Mouse (Mus musculus) C2C12 (cell line): ENCODE measurements at regions not wholly inside any gene's neighbourhood (a gene's known extent, or its start where the extent isn't known, plus 50 kb on each side); places are given as distances from the start of the nearest gene placed in this dataset.

Source experiments
- H3K27me3 ChIP-seq: one replicate; pipeline ENCODE4 v1.6.1; 2011; ENCODE audit not compliant: control insufficient read depth, insufficient read depth, insufficient read length
- H3K36me3 ChIP-seq: one replicate; pipeline ENCODE4 v1.6.1; 2011; ENCODE audit not compliant: control insufficient read depth, insufficient read depth
- H3K4me3 ChIP-seq: one replicate; pipeline ENCODE4 v1.5.1; 2011; ENCODE audit warnings: mild to moderate bottlenecking, control low read depth; ENCODE audit not compliant: poor library complexity, insufficient read depth, severe bottlenecking
- H3K79me2 ChIP-seq: one replicate; pipeline ENCODE4 v1.6.1; 2011; ENCODE audit not compliant: control insufficient read depth, insufficient read depth
- H3K79me3 ChIP-seq: one replicate; pipeline ENCODE4 v1.6.1; 2011; ENCODE audit warnings: low read depth, control low read depth
- H3ac ChIP-seq: one replicate; pipeline ENCODE3; 2011; ENCODE audit warnings: low read depth; ENCODE audit not compliant: control insufficient read depth, insufficient read length
- CEBPB ChIP-seq: IDR thresholded peaks from one replicate; pipeline ENCODE4 v1.6.1; 2011; ENCODE audit warnings: low read depth, mild to moderate bottlenecking, control low read depth, moderate library complexity
- CTCF ChIP-seq: IDR thresholded peaks from one replicate; pipeline ENCODE4 v1.5.1; 2011; ENCODE audit not compliant: control insufficient read depth, insufficient read depth, insufficient read length
- FOSL1 ChIP-seq: IDR thresholded peaks from one replicate; pipeline ENCODE4 v1.8.0; 2011; ENCODE audit warnings: mild to moderate bottlenecking, low read length; ENCODE audit not compliant: poor library complexity, insufficient read depth, severe bottlenecking
- MAX ChIP-seq: IDR thresholded peaks from one replicate; pipeline ENCODE4 v1.6.1; 2011; ENCODE audit warnings: mild to moderate bottlenecking, control low read depth
- MYOD1 ChIP-seq: IDR thresholded peaks from one replicate; pipeline ENCODE4 v1.6.1; 2011; ENCODE audit warnings: low read depth; ENCODE audit not compliant: control insufficient read depth, insufficient read length
- MYOG ChIP-seq: IDR thresholded peaks from one replicate; pipeline ENCODE4 v1.6.1; 2011; ENCODE audit not compliant: control insufficient read depth, insufficient read length; ENCODE audit errors: extremely low read depth
- USF1 ChIP-seq: IDR thresholded peaks from one replicate; pipeline ENCODE4 v1.6.1; 2011; ENCODE audit warnings: low read depth, mild to moderate bottlenecking, control low read depth, moderate library complexity

DNA sequence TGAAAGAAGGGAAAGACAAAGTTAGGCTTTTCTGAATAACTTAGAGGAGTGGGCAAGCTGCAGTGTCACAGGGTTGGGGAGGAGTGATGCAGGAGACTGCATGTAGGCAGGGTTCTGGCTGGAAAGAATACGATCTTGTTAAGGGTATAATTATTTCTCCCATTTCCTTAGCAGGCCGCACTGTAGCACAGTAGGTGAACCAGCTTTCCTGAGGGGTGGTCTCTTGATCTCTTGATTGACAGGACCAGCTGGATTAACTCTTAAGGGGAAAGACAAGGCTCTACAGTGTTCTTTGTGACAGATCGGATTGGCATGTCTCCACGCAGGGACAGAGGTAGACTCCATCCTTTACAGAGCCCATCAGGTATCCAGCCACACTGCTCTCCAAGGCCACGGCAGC, 54.5 kb upstream of the Meis1 start:
- Histone ChIP-seq H3K79me3 (no peaks in the 10 kb centered on the region), H3K79me2 (no peaks in the 10 kb centered on the region), H3K4me3 (no peak overlapping the region), H3ac (no peak overlapping the region), H3K36me3 (no peaks in the 10 kb centered on the region), H3K27me3 (no peaks in the 10 kb centered on the region)
- TF ChIP-seq FOSL1 (no peak), MYOD1 (no peak), CEBPB (no peak), MAX (no peak), MYOG (no peak)

DNA sequence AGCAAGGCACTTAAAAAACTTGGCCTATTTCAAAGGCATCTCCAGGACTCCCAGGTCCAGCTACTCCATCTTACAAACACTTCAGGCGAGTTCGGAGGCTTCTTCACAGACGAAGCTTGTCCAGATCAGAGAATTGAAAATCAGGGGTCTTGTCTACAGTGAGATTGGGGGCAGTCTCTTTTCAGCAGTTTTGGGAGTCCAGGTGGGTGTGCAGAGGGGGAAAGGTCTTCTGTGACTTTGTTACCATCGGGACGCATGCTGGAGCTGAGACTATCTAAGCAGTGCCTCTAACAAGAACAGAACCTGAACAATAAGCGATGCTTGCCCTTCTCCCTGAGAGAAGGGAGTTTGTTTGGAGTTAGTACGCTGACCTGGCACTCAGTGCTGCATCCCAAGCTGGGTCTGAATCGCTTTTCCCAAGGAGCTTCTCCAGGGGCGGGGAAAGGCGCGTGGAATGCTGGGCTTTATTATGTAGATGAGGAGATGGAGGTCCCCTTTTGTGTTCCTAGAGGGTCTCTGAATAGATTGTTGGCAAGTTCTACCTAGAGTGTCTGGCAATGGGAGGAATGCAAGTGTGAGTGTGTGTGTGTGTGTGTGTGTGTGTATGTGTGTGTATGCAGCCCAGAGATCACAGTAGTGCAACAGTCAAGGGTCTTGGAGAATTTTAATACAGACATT, 55.2 kb upstream of the Meis1 start:
- Histone ChIP-seq H3K79me3 (no peaks in the 10 kb centered on the region), H3K36me3 (no peaks in the 10 kb centered on the region), H3ac (no peak overlapping the region), H3K27me3 (no peaks in the 10 kb centered on the region), H3K4me3 (no peak overlapping the region), H3K79me2 (no peaks in the 10 kb centered on the region)
- TF ChIP-seq MYOD1 = no peak
- no peak for TF ChIP-seq USF1
- no peak for TF ChIP-seq FOSL1

DNA sequence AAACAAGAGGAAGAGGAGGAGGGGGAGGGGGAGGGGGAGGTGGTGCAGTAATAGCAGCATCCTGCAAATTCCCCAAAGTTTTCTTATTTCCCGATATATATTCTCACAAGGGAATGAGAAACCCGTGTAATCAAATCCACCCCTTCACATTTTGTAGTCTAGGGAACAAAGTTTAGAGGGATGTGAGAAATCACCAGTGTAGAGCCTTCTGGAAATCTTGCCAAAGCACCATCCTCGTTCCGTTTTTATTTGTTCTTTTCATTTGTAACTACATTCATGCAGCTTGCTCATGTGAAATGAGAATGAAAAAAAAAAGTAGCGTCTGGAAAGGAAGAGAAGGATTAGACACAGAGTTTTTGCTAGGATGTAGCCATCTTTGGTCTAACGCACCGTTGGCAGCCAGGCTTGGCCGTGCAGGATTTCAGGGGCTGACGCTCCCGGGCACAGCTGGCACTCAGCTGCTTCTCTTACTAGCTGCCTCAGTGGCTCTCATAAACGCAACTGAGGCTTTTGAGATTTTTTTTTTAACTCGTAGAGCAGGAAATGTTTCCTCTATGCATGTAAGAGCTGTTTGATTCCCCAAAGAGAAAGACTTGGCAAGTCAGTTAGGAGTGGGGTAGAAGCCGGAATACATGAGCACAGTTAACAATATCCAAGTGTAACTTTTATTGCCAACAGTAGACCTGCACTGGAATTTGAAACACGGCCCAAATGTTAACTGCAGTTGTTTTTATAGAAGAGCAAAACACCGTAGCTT, 72.5 kb upstream of the Meis1 start:
- H3K4me3 ChIP-seq = no peak overlapping the region
- H3K79me3 ChIP-seq = no peaks in the 10 kb centered on the region
- no peaks in the 10 kb centered on the region for H3K36me3 ChIP-seq
- TF ChIP-seq FOSL1 = no peak
- no peak for TF ChIP-seq CTCF
- no peak for TF ChIP-seq MYOG
- TF ChIP-seq USF1 = no peak
- TF ChIP-seq CEBPB = no peak
- no peak for TF ChIP-seq MAX
- TF ChIP-seq MYOD1 = no peak
- H3ac ChIP-seq = no peak overlapping the region
- no peaks in the 10 kb centered on the region for H3K27me3 ChIP-seq
- no peaks in the 10 kb centered on the region for H3K79me2 ChIP-seq

DNA sequence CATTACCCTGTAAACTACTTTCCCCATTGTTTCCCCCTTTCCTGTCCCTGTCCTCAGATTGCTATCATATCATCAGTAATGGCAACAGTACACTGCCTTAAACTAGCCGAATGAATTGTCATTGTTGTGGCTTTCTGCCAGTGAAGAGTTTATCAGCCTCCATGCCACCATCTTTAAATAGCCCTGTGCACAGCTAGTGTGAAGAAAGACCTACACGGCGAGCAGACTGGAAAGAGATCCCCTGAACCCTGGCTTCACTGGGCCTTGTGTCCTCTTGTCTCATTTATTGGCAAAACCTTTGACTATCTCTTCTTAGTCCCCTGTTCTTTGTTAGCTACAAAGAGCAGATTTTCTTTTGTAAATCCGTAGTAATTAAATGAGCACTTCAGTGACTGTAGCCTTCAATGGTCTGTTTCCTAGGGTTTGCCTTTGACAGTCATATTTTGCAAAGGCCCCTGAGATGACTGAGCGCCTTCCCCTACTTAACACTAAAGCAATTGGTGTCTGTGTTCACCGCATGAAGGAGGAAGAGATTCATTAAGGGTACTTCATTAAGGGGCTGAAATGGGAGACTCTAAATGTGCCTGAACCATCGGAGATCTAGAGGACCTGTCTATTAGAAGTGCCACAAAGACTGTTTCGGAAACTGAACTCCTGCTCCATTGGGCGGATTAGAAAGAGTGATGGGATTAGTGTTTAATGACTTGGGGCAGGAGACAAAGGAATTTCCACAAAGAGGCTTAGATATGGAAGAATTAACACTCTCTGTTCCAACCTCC, 74.4 kb upstream of the Meis1 start:
- no peak overlapping the region for H3ac ChIP-seq
- H3K4me3 ChIP-seq = no peak overlapping the region
- no peaks in the 10 kb centered on the region for H3K36me3 ChIP-seq
- TF ChIP-seq CTCF = no peak
- TF ChIP-seq USF1 = no peak
- TF ChIP-seq MYOD1 = no peak
- TF ChIP-seq MAX = no peak
- TF ChIP-seq FOSL1 = no peak
- no peak for TF ChIP-seq MYOG
- no peak for TF ChIP-seq CEBPB
- no peaks in the 10 kb centered on the region for H3K27me3 ChIP-seq
- no peaks in the 10 kb centered on the region for H3K79me3 ChIP-seq
- H3K79me2 ChIP-seq = no peaks in the 10 kb centered on the region

DNA sequence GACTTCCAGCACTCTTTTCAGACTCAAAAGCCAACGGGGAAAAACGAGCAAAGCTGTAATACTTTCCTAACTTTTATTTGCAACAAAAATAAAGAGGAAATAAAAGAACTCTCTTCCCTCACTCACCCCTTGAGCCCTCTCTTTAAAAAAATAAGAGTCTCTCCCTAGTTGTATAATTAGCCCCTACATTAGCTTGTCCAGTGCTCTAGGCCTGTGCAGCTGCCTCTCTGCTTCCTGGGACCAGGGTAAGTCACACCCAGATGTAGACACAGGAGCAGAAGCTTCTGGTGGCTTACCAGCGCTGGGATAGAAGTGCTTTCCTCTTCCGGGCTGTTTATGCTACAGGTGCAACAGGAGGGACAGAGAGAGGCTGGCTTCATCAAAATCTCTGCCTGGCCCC, 75.0 kb upstream of the Meis1 start:
- no peak overlapping the region for H3K4me3 ChIP-seq
- no peaks in the 10 kb centered on the region for H3K79me2 ChIP-seq
- H3K79me3 ChIP-seq = no peaks in the 10 kb centered on the region
- no peaks in the 10 kb centered on the region for H3K27me3 ChIP-seq
- H3K36me3 ChIP-seq = no peaks in the 10 kb centered on the region
- H3ac ChIP-seq = no peak overlapping the region
- TF ChIP-seq FOSL1 (no peak), MYOD1 (no peak), CEBPB (no peak), MYOG (no peak), USF1 (no peak), MAX (no peak), CTCF (no peak)

DNA sequence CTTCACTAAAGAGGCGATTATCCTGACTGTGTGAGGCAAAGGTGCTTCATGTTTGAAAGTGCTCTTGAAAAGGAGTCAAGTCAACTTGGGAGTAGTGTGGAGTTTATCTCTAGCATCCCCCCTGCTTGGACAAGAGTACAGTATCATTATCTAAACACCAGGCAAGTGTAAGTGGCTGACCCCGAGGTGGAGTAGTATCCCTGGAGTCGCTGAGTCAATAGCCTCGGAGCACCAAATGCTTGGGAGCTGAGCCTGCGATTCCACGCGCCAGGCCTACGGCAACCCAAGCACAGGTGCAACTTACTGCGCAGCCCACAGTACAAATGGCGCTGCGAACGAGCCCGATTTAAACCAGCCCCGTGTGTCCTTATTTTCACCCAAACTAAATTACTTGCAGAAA, 75.4 kb upstream of the Meis1 start:
- Histone ChIP-seq H3K79me3 (no peaks in the 10 kb centered on the region), H3ac (no peak overlapping the region), H3K79me2 (no peaks in the 10 kb centered on the region), H3K36me3 (no peaks in the 10 kb centered on the region), H3K4me3 (no peak overlapping the region), H3K27me3 (no peaks in the 10 kb centered on the region)
- no peak for TF ChIP-seq CEBPB
- TF ChIP-seq FOSL1 = no peak
- no peak for TF ChIP-seq MYOG
- TF ChIP-seq USF1 = no peak
- TF ChIP-seq CTCF = no peak
- no peak for TF ChIP-seq MAX
- TF ChIP-seq MYOD1 = no peak
